Mouse (Mus musculus) intestine, postnatal 0 days (tissue): ENCODE results near the gene Dact1. TPM values are rescaled to one million over a fixed set of nuclear protein-coding genes. Genes with fewer than 3 reads are reported as not detected.

ENCODE experiments used
- ATAC-seq: fragments of 200-750 bp; cut with Nextera tagmentation; 2 replicates; pipeline ENCODE4 v1.8.0; 2017; ENCODE audit warnings: mild to moderate bottlenecking, moderate TSS enrichment, moderate library complexity
- H3K27ac ChIP-seq: fragments of 300-500 bp; sonication (generic); 2 replicates; pipeline ENCODE4 v1.5.1; 2014; ENCODE audit warnings: mild to moderate bottlenecking, low read depth, low read length, moderate library complexity
- H3K27me3 ChIP-seq: fragments of 300-500 bp; sonication (generic); replicated peaks from 2 replicates; pipeline ENCODE4 v1.6.1; 2014; ENCODE audit warnings: low read length, mixed read lengths; ENCODE audit not compliant: control insufficient read depth, insufficient read depth
- H3K36me3 ChIP-seq: fragments of 300-500 bp; sonication (generic); 2 replicates; pipeline ENCODE4 v1.6.1; 2014; ENCODE audit warnings: mild to moderate bottlenecking, moderate library complexity; ENCODE audit not compliant: control insufficient read depth, insufficient read depth
- H3K4me1 ChIP-seq: fragments of 300-500 bp; sonication (generic); replicated peaks from 2 replicates; pipeline ENCODE4 v1.6.1; 2014; ENCODE audit warnings: antibody characterized with exemption, low read length, mixed read lengths; ENCODE audit not compliant: control insufficient read depth, insufficient read depth
- H3K4me2 ChIP-seq: fragments of 300-500 bp; sonication (generic); replicated peaks from 2 replicates; pipeline ENCODE4 v1.6.1; 2014; ENCODE audit warnings: low read depth, mild to moderate bottlenecking, moderate library complexity
- H3K4me3 ChIP-seq: fragments of 300-500 bp; sonication (generic); 2 replicates; pipeline ENCODE4 v1.5.1; 2014; ENCODE audit warnings: low read depth, low read length
- H3K9ac ChIP-seq: fragments of 300-500 bp; sonication (generic); 2 replicates; pipeline ENCODE4 v1.6.1; 2014; ENCODE audit warnings: mild to moderate bottlenecking, low read depth, low read length
- H3K9me3 ChIP-seq: fragments of 300-500 bp; sonication (generic); 2 replicates; pipeline ENCODE4 v1.6.1; 2016; ENCODE audit warnings: mixed run types; ENCODE audit not compliant: control insufficient read depth
- CTCF ChIP-seq: sonication (generic); IDR thresholded peaks from 2 replicates; pipeline ENCODE4 v1.5.1; 2016; ENCODE audit warnings: low read depth, mild to moderate bottlenecking, control low read depth, antibody characterized with exemption, moderate library complexity
- WGBS: fragments of 180-500 bp; shearing (Covaris S2); extraction: QIAGEN DNeasy Blood & Tissue Kit; methylation state at CpG from one replicate; pipeline ENCODE4 v1.1.7; 2014; 5-methylcytosine and 5-hydroxymethylcytosine counted together
- polyA plus RNA-seq: library from polyadenylated mRNA; unstranded; fragments of >200 nt; fragmentation: Nextera tagmentation; extraction: Ambion mirVana; gene quantifications from 2 replicates; pipeline ENCODE4 v1.2.1, GENCODE M21; 2015

Gene Dact1
- polyA plus RNA-seq, 1 experiment from 2014 or later: 5.1 TPM

GRCm38 (mm10) chr12:71346071-71346470 is 36.4 kb downstream of the Dact1 start:
- H3K4me2 ChIP-seq: peak overlapping the region; percentile 25
- H3K36me3 ChIP-seq: no peaks in the 10 kb centered on the region
- no peaks in the 10 kb centered on the region for H3K4me1 ChIP-seq
- H3K27me3 ChIP-seq: no peaks in the 10 kb centered on the region
- no peak overlapping the region for H3K9ac ChIP-seq
- no peak for ATAC-seq
- no peaks in the 10 kb centered on the region for H3K9me3 ChIP-seq
- 22% methylated on average over 5 of the region's 5 CpGs for WGBS
- no peak overlapping the region for H3K4me3 ChIP-seq
- TF ChIP-seq CTCF: no peak
- no peak overlapping the region for H3K27ac ChIP-seq

GRCm38 (mm10) chr12:71348401-71348896 is 38.8 kb downstream of the Dact1 start:
- H3K27ac ChIP-seq: no peak overlapping the region
- no peaks in the 10 kb centered on the region for H3K27me3 ChIP-seq
- H3K9ac ChIP-seq: no peak overlapping the region
- H3K9me3 ChIP-seq: no peaks in the 10 kb centered on the region
- no peak overlapping the region for H3K4me3 ChIP-seq
- H3K36me3 ChIP-seq: no peaks in the 10 kb centered on the region
- no peaks in the 10 kb centered on the region for H3K4me1 ChIP-seq
- no peak for TF ChIP-seq CTCF
- no peak overlapping the region for H3K4me2 ChIP-seq
- WGBS: 69% methylated on average over 8 of the region's 8 CpGs
- no peak for ATAC-seq

GRCm38 (mm10) chr12:71350077-71350476 is 40.4 kb downstream of the Dact1 start:
- H3K9ac ChIP-seq: no peak overlapping the region
- WGBS: 91% methylated on average over 2 of the region's 2 CpGs
- no peak for ATAC-seq
- no peak overlapping the region for H3K4me3 ChIP-seq
- TF ChIP-seq CTCF: no peak
- no peaks in the 10 kb centered on the region for H3K4me1 ChIP-seq
- no peaks in the 10 kb centered on the region for H3K36me3 ChIP-seq
- H3K9me3 ChIP-seq: no peaks in the 10 kb centered on the region
- H3K27me3 ChIP-seq: no peaks in the 10 kb centered on the region
- no peak overlapping the region for H3K27ac ChIP-seq
- no peak overlapping the region for H3K4me2 ChIP-seq

- no peaks in the 10 kb centered on the region for H3K36me3 ChIP-seq
- H3K4me1 ChIP-seq: no peaks in the 10 kb centered on the region
- no peaks in the 10 kb centered on the region for H3K27me3 ChIP-seq
- 69% methylated on average over 10 of the region's 10 CpGs for WGBS
- no peak overlapping the region for H3K4me2 ChIP-seq
- no peak for ATAC-seq
- no peak for TF ChIP-seq CTCF
- H3K9ac ChIP-seq: no peak overlapping the region
- no peak overlapping the region for H3K27ac ChIP-seq
- no peak overlapping the region for H3K4me3 ChIP-seq
- H3K9me3 ChIP-seq: no peaks in the 10 kb centered on the region
Measured at GRCm38 (mm10) chr12:71354656-71355055, 45.0 kb downstream of the Dact1 start.

GRCm38 (mm10) chr12:71355092-71355491 is 45.4 kb downstream of the Dact1 start:
- no peaks in the 10 kb centered on the region for H3K36me3 ChIP-seq
- no peaks in the 10 kb centered on the region for H3K9me3 ChIP-seq
- H3K9ac ChIP-seq: no peak overlapping the region
- ATAC-seq: peak; percentile 77
- no peak for TF ChIP-seq CTCF
- H3K4me1 ChIP-seq: no peaks in the 10 kb centered on the region
- H3K4me2 ChIP-seq: no peak overlapping the region
- no peaks in the 10 kb centered on the region for H3K27me3 ChIP-seq
- 44% methylated on average over 3 of the region's 3 CpGs for WGBS
- no peak overlapping the region for H3K4me3 ChIP-seq
- H3K27ac ChIP-seq: no peak overlapping the region

GRCm38 (mm10) chr12:71361616-71362015 is 51.9 kb downstream of the Dact1 start:
- no peak overlapping the region for H3K4me2 ChIP-seq
- no peaks in the 10 kb centered on the region for H3K36me3 ChIP-seq
- H3K4me1 ChIP-seq: no peaks in the 10 kb centered on the region
- no peaks in the 10 kb centered on the region for H3K27me3 ChIP-seq
- no peak overlapping the region for H3K4me3 ChIP-seq
- WGBS: 91% methylated on average over 7 of the region's 7 CpGs
- TF ChIP-seq CTCF: no peak
- H3K27ac ChIP-seq: no peak overlapping the region
- no peak for ATAC-seq
- H3K9ac ChIP-seq: no peak overlapping the region
- H3K9me3 ChIP-seq: no peaks in the 10 kb centered on the region

GRCm38 (mm10) chr12:71362425-71362824 is 52.7 kb downstream of the Dact1 start:
- no peak overlapping the region for H3K27ac ChIP-seq
- no peak for ATAC-seq
- no peak overlapping the region for H3K4me3 ChIP-seq
- H3K27me3 ChIP-seq: no peaks in the 10 kb centered on the region
- no peak for TF ChIP-seq CTCF
- H3K9ac ChIP-seq: no peak overlapping the region
- WGBS: 89% methylated on average over 8 of the region's 8 CpGs
- H3K4me2 ChIP-seq: no peak overlapping the region
- H3K9me3 ChIP-seq: no peaks in the 10 kb centered on the region
- H3K36me3 ChIP-seq: no peaks in the 10 kb centered on the region
- H3K4me1 ChIP-seq: no peaks in the 10 kb centered on the region
